Mouse (Mus musculus): ENCODE data around the gene Apc2. TPM values are rescaled to one million over a fixed set of nuclear protein-coding genes. Genes with fewer than 3 reads are reported as not detected.

The Apc2 gene
- polyA plus RNA-seq, 1 experiment: 0.24 TPM

- H3K27me3 ChIP-seq (ENCODE audit: control insufficient read depth, insufficient read depth, insufficient read length): no peaks in the 10 kb centered on the region
- H3K36me3 ChIP-seq (ENCODE audit: control insufficient read depth, insufficient read depth): no peaks in the 10 kb centered on the region
- H3K4me3 ChIP-seq: peak overlapping the region; percentile 50
- TF ChIP-seq TCF3 (IDR thresholded peaks at IDR 0.05; ENCODE audit: insufficient read length, low read depth) (no peak), MAX (IDR thresholded peaks at IDR 0.05; ENCODE audit: low read depth) (no peak), POLR2A (IDR thresholded peaks at IDR 0.05; ENCODE audit: insufficient read length, low read depth) (no peak), E2F4 (IDR thresholded peaks at IDR 0.05; ENCODE audit: insufficient read depth) (no peak), SRF (IDR thresholded peaks at IDR 0.05; ENCODE audit: control insufficient read depth, insufficient read length, low read depth) (no peak), MYOD1 (IDR thresholded peaks at IDR 0.05; ENCODE audit: control insufficient read depth in 1 of 3, insufficient read length in 2 of 3, low read depth in 2 of 3) (no peak)
- H3ac ChIP-seq (ENCODE audit: control insufficient read depth, insufficient read length): no peak overlapping the region
- peak overlapping the region; percentile 92 for H3K4me2 ChIP-seq (ENCODE audit: low read depth)
- H3K79me2 ChIP-seq (ENCODE audit: control insufficient read depth, insufficient read depth): peaks cover 19% of the 10 kb centered on the region
These were observed 36.3 kb upstream of the Apc2 start for GRCm38 (mm10) chr10:80259463-80259805.

GRCm38 (mm10) chr10:80259861-80260641 lies 35.7 kb upstream of the Apc2 start:
- peak overlapping the region; percentile 50 for H3K4me3 ChIP-seq
- TF ChIP-seq TCF3 (IDR thresholded peaks at IDR 0.05; ENCODE audit: insufficient read length, low read depth) (peak; percentile 11), POLR2A (IDR thresholded peaks at IDR 0.05; ENCODE audit: insufficient read length, low read depth) (peak; percentile 33), MAX (IDR thresholded peaks at IDR 0.05; ENCODE audit: low read depth) (no peak), REST (IDR thresholded peaks at IDR 0.05; ENCODE audit: insufficient read depth, insufficient read length) (no peak), CEBPB (IDR thresholded peaks at IDR 0.05; ENCODE audit: insufficient read depth, poor library complexity, severe bottlenecking) (no peak), TCF12 (IDR thresholded peaks at IDR 0.05; ENCODE audit: insufficient read depth, poor library complexity, severe bottlenecking) (peak; percentile 33), SRF (IDR thresholded peaks at IDR 0.05; ENCODE audit: control insufficient read depth, insufficient read length, low read depth) (no peak), MYOD1 (IDR thresholded peaks at IDR 0.05; ENCODE audit: control insufficient read depth in 1 of 3, insufficient read length in 2 of 3, low read depth in 2 of 3) (peak in 2 of 3 experiments; percentile 85 to 88), USF1 (IDR thresholded peaks at IDR 0.05; ENCODE audit: low read depth) (no peak), MYOG (IDR thresholded peaks at IDR 0.05; ENCODE audit: control insufficient read depth in 1 of 3, insufficient read depth in 1 of 3, insufficient read length in 2 of 3, low read depth in 2 of 3) (peak; percentile 72 to 88 (median 73)), POLR2AphosphoS2 (IDR thresholded peaks at IDR 0.05; ENCODE audit: insufficient read length, low read depth) (peak; percentile 63), E2F4 (IDR thresholded peaks at IDR 0.05; ENCODE audit: insufficient read depth) (no peak)
- peak overlapping the region; percentile 30 for H3ac ChIP-seq (ENCODE audit: control insufficient read depth, insufficient read length)
- peak overlapping the region; percentile 92 for H3K4me2 ChIP-seq (ENCODE audit: low read depth)
- H3K79me2 ChIP-seq (ENCODE audit: control insufficient read depth, insufficient read depth): peaks cover 21% of the 10 kb centered on the region
- no peaks in the 10 kb centered on the region for H3K27me3 ChIP-seq (ENCODE audit: control insufficient read depth, insufficient read depth, insufficient read length)
- no peaks in the 10 kb centered on the region for H3K36me3 ChIP-seq (ENCODE audit: control insufficient read depth, insufficient read depth)

GRCm38 (mm10) chr10:80260642-80261584 lies 34.9 kb upstream of the Apc2 start, which contains the start of the genes Gamt and Dazap1:
Gene Gamt (minus strand): TSS chr10:80261012.
Gene Dazap1 (plus strand): TSS chr10:80261486.
- Histone ChIP-seq H3K4me2 (ENCODE audit: low read depth) (peak within 1 kb of the TSS; percentile 92), H3ac (ENCODE audit: control insufficient read depth, insufficient read length) (peak within 1 kb of the TSS; percentile 30), H3K4me3 (peak within 1 kb of the TSS; percentile 50), H3K36me3 (ENCODE audit: control insufficient read depth, insufficient read depth) (no peaks in the 10 kb centered on the region), H3K27me3 (ENCODE audit: control insufficient read depth, insufficient read depth, insufficient read length) (no peaks in the 10 kb centered on the region), H3K79me2 (ENCODE audit: control insufficient read depth, insufficient read depth) (peaks cover 30% of the 10 kb centered on the region)
- TF ChIP-seq E2F4 (IDR thresholded peaks at IDR 0.05; ENCODE audit: insufficient read depth) (no peak), MYOG (IDR thresholded peaks at IDR 0.05; ENCODE audit: control insufficient read depth in 1 of 3, insufficient read depth in 1 of 3, insufficient read length in 2 of 3, low read depth in 2 of 3) (peak in 1 of 3 experiments; percentile 1), CEBPB (IDR thresholded peaks at IDR 0.05; ENCODE audit: insufficient read depth, poor library complexity, severe bottlenecking) (no peak), POLR2AphosphoS2 (IDR thresholded peaks at IDR 0.05; ENCODE audit: insufficient read length, low read depth) (peak; percentile 54), POLR2A (IDR thresholded peaks at IDR 0.05; ENCODE audit: insufficient read length, low read depth) (peak; percentile 71), REST (IDR thresholded peaks at IDR 0.05; ENCODE audit: insufficient read depth, insufficient read length) (no peak), SRF (IDR thresholded peaks at IDR 0.05; ENCODE audit: control insufficient read depth, insufficient read length, low read depth) (no peak)

- Histone ChIP-seq H3ac (ENCODE audit: control insufficient read depth, insufficient read length) (peak overlapping the region; percentile 30), H3K79me2 (ENCODE audit: control insufficient read depth, insufficient read depth) (peaks cover 36% of the 10 kb centered on the region), H3K27me3 (ENCODE audit: control insufficient read depth, insufficient read depth, insufficient read length) (no peaks in the 10 kb centered on the region), H3K4me3 (peak overlapping the region; percentile 50), H3K36me3 (ENCODE audit: control insufficient read depth, insufficient read depth) (no peaks in the 10 kb centered on the region), H3K4me2 (ENCODE audit: low read depth) (peak overlapping the region; percentile 92)
- peak in 1 of 3 experiments; percentile 25 for TF ChIP-seq MYOD1 (IDR thresholded peaks at IDR 0.05; ENCODE audit: control insufficient read depth in 1 of 3, insufficient read length in 2 of 3, low read depth in 2 of 3)
- no peak for TF ChIP-seq TCF3 (IDR thresholded peaks at IDR 0.05; ENCODE audit: insufficient read length, low read depth)
- no peak for TF ChIP-seq TCF12 (IDR thresholded peaks at IDR 0.05; ENCODE audit: insufficient read depth, poor library complexity, severe bottlenecking)
- TF ChIP-seq POLR2AphosphoS2 (IDR thresholded peaks at IDR 0.05; ENCODE audit: insufficient read length, low read depth): peak; percentile 82
- TF ChIP-seq POLR2A (IDR thresholded peaks at IDR 0.05; ENCODE audit: insufficient read length, low read depth): peak; percentile 47
- no peak for TF ChIP-seq REST (IDR thresholded peaks at IDR 0.05; ENCODE audit: insufficient read depth, insufficient read length)
- TF ChIP-seq SRF (IDR thresholded peaks at IDR 0.05; ENCODE audit: control insufficient read depth, insufficient read length, low read depth): peak; percentile 91
- TF ChIP-seq USF1 (IDR thresholded peaks at IDR 0.05; ENCODE audit: low read depth): peak; percentile 8
- no peak for TF ChIP-seq CEBPB (IDR thresholded peaks at IDR 0.05; ENCODE audit: insufficient read depth, poor library complexity, severe bottlenecking)
- TF ChIP-seq MYOG (IDR thresholded peaks at IDR 0.05; ENCODE audit: control insufficient read depth in 1 of 3, insufficient read depth in 1 of 3, insufficient read length in 2 of 3, low read depth in 2 of 3): peak in 1 of 3 experiments; percentile 50
- TF ChIP-seq E2F4 (IDR thresholded peaks at IDR 0.05; ENCODE audit: insufficient read depth): no peak
- no peak for TF ChIP-seq MAX (IDR thresholded peaks at IDR 0.05; ENCODE audit: low read depth)
These were observed 34.2 kb upstream of the Apc2 start for GRCm38 (mm10) chr10:80261585-80261968.
